Mouse (Mus musculus) G1E (cell line): ENCODE results near the gene Erc2.

Source experiments
- CTCF ChIP-seq: IDR thresholded peaks from 2 replicates; pipeline ENCODE4 v1.5.1; 2012; ENCODE audit warnings: low read depth, low read length, inconsistent platforms, mixed read lengths
- GATA1 ChIP-seq: IDR thresholded peaks from 2 replicates; pipeline ENCODE4 v1.6.1; 2012; ENCODE audit warnings: borderline replicate concordance, low read length, inconsistent platforms, mixed read lengths
- GATA2 ChIP-seq: IDR thresholded peaks from 2 replicates; pipeline ENCODE4 v1.6.1; 2012; ENCODE audit warnings: low read depth, low read length, inconsistent platforms, borderline replicate concordance
- POLR2AphosphoS5 ChIP-seq: IDR thresholded peaks from 2 replicates; pipeline ENCODE4 v1.6.1; 2012; ENCODE audit warnings: low read depth, low read length, inconsistent platforms; ENCODE audit not compliant: insufficient replicate concordance
- TAL1 ChIP-seq: conservative IDR thresholded peaks from 2 replicates; pipeline ENCODE4 v1.6.1; 2012; ENCODE audit warnings: low read depth, low read length, inconsistent platforms, mixed read lengths

- no peak for TF ChIP-seq CTCF
- TF ChIP-seq POLR2AphosphoS5 = no peak
- TF ChIP-seq GATA2 = no peak
- no peak for TF ChIP-seq TAL1
- no peak for TF ChIP-seq GATA1
These were observed 52.8 kb downstream of the Erc2 start for GRCm38 (mm10) chr14:27675071-27675470.
